Mouse (Mus musculus) testis, postnatal 14 days (tissue): Measurements from ENCODE around the gene Sgce.
"Not testable (repeated sequence)": the region's sequence is repeated elsewhere in the genome, so short reads cannot be mapped to it uniquely, and the experiment has no call there.

ENCODE experiments used
- DNase-seq: peaks from one replicate; pipeline ENCODE4 v3.0.0; 2021; ENCODE audit warnings: low spot score

Gene Sgce

DNA sequence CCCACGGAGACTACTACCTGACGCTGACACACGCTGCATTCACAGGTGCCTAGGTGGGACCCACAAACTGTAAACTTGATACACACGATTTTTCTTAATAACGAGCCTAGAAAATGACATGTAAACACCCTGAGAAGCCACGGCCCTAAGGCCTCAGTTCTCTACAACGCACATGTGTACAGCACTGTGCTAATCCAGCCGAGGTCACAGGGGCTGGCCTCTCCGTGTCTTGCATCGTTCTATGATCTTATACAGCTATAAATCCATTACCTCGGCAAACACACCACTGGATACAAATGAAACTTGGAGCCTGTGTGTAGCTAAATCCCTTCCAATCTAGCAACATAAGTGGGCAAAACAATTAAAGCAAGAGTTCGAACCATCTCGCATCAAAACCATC is 24.3 kb downstream of the Sgce start:
- DNase-seq = no peak

DNA sequence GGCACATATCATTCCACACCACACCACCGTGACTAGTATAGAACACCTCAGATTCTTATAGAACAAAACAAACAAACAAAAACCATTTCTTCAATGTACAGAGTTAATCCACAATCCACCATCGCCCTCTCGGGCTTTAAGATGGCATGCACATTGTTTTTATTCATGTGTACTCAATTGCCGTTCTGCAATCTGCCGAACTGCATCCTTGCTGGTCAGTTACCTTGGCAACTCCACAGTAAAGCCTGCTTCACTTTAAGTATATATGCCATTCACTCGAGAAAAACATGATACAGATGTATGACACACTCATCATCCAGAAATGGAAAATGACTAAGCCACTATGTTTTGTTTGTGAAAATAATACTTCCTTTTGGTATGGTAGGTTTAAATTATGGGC is 24.9 kb downstream of the Sgce start:
- no peak for DNase-seq

DNA sequence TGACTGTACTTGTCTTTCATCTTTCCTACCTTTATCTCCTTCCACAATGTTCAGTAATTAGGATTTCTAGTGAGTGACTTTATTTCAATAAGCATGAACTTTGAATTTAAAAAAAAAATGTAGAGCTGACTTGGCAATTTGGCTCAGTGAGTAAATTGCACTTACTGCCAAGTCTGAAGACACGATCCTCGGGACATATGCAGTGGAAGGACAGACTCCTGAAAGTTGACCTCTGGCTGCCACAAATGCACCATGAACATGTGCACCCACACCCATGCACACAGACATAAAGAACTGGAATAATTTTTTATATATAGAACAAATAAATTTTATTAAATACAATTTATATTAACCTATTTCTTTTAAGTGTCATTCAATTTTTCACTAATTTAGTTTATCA is 29.7 kb downstream of the Sgce start:
- DNase-seq = no peak

DNA sequence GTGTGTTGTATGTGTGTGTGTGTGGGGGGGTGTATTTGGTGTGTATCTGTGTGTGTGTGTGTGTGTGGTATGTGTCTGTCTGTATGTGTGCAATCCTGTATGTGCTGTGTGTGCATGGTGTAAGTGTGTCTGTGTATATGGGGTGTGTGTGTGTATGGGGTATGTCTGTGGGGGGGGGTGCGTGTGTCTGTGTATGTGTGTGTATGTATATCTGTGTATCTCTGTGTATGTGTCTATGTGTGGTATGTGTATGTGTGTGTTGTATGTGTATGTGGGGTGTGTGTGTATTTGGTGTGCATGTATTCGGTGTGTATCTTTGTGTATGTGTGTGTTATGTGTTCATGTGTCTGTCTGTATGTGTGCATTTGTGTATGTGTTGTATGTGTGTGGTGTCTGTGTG is 30.8 kb downstream of the Sgce start:
- DNase-seq = no peak

DNA sequence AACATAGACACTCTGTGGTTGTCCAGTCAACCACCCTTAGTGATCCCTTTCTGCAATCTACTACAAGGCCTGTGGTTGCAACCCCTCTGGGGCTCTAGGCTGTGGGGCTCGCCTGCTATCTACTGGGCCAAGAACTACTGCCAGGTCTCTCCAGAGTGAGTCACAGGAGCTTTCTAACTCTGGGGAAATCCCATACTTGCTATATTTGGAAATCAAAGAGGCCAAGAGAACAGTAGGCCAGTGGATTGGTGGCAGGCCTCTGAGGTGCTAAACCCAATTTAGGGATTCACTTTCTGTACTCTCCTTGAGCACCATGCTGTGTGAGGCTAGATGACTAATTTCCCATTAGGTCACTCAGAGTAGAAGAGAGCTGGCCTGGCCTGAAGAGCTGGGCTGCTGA is 38.0 kb downstream of the Sgce start:
- DNase-seq = no peak

GRCm38 (mm10) chr6:4706415-4706814 is 40.6 kb downstream of the Sgce start:
- DNase-seq = no peak

- no peak for DNase-seq
These were observed 43.1 kb downstream of the Sgce start for GRCm38 (mm10) chr6:4703908-4704307.

DNA sequence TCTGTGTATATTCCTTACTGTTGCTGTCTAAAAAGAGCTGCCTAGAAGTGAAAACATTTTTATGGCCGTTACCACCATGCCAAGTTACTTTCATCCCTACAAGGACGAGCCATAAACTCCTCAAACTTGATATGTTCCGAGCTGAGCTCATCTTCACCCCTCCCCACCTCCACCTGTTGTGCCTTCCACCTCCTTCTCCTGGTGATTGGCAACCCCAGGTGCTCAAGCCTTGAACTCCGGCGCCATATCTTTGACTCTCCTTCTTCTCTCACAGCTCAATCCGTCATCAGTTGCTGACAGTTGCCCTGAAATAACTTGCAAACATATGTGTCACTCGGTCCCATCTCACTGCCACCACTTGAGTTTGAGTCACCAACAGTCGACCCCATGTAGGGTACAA is 45.4 kb downstream of the Sgce start:
- DNase-seq = no peak

DNA sequence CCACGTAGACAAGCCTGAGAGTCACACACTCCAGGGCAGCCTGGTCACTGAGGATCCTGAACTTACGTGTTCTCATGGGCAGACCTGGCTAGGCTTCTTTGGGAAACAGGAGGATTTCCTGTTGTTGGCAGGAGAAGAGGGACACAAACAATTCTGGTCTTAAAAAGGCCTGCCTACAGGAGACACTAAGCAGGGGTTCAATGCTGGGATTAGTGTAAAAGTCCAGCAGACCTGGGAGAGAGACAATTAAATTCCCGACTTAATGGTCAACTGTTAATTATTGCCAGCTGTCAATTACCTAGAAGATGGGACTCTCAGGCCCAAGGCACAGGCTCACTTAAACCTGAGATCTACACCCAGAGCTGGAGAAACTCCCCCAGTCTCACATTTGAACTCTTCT is 51.2 kb downstream of the Sgce start:
- no peak for DNase-seq

DNA sequence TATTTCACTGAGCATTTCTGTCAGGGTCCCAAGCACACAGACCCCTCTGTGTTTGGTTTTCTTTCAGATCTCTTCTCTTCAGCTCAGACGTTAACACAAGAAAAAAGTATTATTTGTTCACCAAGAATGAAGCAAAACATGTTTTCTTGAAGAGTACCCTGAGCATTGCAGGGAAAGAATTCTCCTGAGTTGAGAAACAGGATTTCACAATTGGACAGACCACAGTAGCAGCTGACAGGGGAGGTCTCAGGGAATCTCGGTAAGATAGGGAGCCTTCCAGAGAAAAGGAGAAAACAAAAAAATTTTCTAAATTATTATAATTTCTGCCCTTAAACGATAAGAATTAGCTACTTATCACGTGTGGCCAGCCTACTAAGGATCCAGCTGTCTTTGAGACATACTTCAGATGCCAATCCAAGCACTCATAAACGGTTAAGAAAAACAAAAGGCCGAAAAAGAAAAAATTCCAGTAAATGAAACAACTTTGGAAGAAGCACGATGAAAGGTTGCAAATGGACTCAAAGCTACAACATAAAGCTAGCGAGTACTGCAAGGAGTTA is 52.3 kb downstream of the Sgce start:
- no peak for DNase-seq

GRCm38 (mm10) chr6:4693544-4693943 is 53.5 kb downstream of the Sgce start:
- no peak for DNase-seq

GRCm38 (mm10) chr6:4690438-4690837 is 56.6 kb downstream of the Sgce start:
- DNase-seq = no peak

GRCm38 (mm10) chr6:4684706-4685340 is 62.2 kb downstream of the Sgce start:
- no peak for DNase-seq

DNA sequence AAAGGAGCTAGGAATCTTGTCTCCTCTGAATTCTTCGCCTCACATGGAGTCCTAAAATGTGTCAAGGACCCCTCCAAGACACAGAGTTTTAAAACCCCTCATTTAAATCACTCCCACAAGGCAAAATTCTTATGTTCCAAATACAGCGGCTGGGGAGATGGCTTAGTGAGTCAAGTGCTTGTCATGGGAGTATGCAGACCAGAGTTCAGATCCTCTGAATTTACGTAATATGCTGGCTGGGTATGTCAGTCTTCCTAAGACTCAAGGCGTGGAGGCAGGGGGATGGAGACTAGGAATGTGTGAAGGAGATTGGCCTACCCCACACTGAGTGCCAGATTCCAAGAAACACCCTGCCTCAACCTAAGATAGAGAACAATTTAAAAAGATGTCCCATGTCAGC is 66.4 kb downstream of the Sgce start:
- no peak for DNase-seq

- DNase-seq = no peak
These were observed 67.0 kb downstream of the Sgce start for GRCm38 (mm10) chr6:4679981-4680380.

- no peak for DNase-seq
These were observed 69.6 kb downstream of the Sgce start for GRCm38 (mm10) chr6:4677356-4677761.

DNA sequence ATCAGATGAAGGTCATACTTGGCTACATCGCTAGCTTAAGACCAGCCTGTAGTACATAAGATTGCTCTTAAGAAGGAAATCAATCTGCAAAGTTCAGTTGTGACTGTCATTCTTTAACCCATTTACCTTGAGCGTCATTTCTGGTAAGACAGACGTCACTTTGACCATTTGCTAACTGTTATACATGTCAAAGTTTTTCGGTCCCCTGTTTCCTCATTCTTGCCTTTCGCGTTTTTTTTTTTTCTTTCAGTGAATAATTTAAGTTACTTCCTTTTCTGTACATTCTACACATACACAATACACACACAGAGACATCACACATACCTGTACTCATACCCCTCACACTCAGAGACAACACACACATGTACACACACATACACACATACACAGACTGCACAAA is 81.9 kb downstream of the Sgce start:
- no peak for DNase-seq

- DNase-seq = no peak
These were observed 82.7 kb downstream of the Sgce start for GRCm38 (mm10) chr6:4664313-4664712.

GRCm38 (mm10) chr6:4663516-4663915 is 83.5 kb downstream of the Sgce start:
- no peak for DNase-seq

GRCm38 (mm10) chr6:4658861-4659260 is 88.1 kb downstream of the Sgce start:
- DNase-seq = no peak

DNA sequence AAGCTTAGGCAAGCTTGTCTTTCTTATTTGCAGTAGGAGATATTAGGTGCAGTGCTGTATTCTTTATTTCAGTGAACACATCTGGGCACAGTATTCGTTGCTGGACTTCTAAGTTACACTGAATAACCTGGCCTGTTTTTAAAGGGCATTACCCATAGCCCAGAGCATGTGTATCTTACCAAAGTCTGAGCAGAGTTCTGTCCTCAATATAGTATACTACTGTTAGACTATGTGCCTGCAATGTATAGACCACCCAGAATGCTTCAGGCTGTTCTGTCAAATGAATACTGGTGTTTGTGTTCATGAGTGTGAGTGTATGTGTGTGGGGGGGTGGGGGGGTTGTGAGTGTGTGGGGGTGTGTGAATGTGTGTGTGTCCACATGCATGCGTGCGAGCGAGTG is 91.1 kb downstream of the Sgce start:
- no peak for DNase-seq

DNA sequence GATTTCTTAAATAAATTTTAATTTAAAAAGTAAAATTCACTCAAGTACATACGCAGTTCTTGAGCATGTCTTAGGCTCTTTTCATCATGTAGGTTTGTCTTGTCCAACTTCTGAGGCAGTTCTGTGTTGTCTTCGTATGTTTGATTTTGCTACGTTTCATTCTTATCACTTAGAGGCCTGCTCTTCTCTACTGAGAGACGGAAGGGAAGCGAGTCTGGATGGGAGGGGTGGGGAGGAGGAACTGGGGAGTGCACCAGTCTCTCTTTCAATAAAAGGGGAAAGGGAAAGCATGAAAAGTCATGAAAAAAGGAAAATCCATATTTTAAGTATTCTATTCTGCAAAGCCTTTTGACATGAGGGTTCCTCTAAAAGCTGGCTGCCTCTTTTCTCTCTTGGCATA is 91.5 kb downstream of the Sgce start:
- no peak for DNase-seq

GRCm38 (mm10) chr6:4653741-4654140 is 93.3 kb downstream of the Sgce start:
- not testable (repeated sequence) for DNase-seq

DNA sequence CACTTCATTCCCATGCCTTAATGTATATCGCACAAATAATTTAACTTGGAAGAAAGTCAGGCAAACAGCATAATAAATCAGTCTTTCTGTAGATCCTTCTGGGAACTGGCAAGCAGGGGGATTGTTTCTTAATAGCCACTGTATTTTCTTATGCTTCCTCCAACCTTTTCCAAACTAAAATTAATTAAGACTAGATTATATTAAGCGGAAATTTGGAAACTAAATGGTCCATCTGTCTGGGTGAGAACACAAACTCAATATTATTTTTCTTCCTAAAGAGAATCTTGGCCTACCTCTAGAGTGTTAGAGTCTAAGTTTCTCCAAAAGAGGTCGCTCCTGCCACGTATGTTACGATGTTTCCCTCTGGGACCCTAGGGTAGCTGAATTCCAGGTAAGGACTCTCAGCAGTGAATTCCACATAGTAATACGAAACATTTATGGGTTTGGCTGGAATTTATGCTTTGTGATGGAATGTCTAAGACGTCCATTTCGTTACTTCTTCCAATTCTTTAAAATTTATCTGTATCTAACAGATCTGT is 94.3 kb downstream of the Sgce start:
- no peak for DNase-seq
